Mouse (Mus musculus) embryonic fibroblast, embryonic 13.5 days (primary cell): ENCODE results near the gene Gm20388.

Experiments
- CTCF ChIP-seq: IDR thresholded peaks from 2 replicates; pipeline ENCODE4 v1.5.1; 2011; ENCODE audit warnings: mild to moderate bottlenecking, control low read depth, low read length, moderate library complexity, borderline replicate concordance; ENCODE audit not compliant: insufficient read depth
- POLR2A ChIP-seq: IDR thresholded peaks from 2 replicates; pipeline ENCODE4 v1.6.1; 2011; ENCODE audit warnings: low read depth, mild to moderate bottlenecking, control low read depth, low read length, moderate library complexity

- TF ChIP-seq CTCF = no peak
- no peak for TF ChIP-seq POLR2A
Measured at GRCm38 (mm10) chr8:120315644-120316043, 405.0 kb downstream of the Gm20388 start.
